Mouse (Mus musculus): ENCODE data around the gene Acin1. TPM values are rescaled to one million over a fixed set of nuclear protein-coding genes. Genes with fewer than 3 reads are reported as not detected.

Acin1 gene
- polyA plus RNA-seq, 1 experiment from 2014 or later, result 132 TPM

MicroRNAs within 50 kb of the gene (microRNA counts, 519-probe panel; counts per million panel counts)
- not detected for microRNA mmu-miR-686

Small RNAs within 50 kb of the gene (microRNA-seq; reads per million reads assigned to microRNA genes)
- gene Mir686 (ENCODE audit: borderline number of aligned reads) (not detected), gene Mir6948 (ENCODE audit: borderline number of aligned reads) (not detected)

Other genes starting within 250 kb of the Acin1 start
- 48.1 and 49.3 TPM in 2 replicates for gene Lrp10, start 222.8 kb downstream of the Acin1 start, polyA plus RNA-seq (2015; fragmentation: Nextera tagmentation; extraction: Ambion mirVana)
- 3.4 and 3.9 TPM in 2 replicates for gene Rem2, start 210.8 kb downstream of the Acin1 start, polyA plus RNA-seq (2015; fragmentation: Nextera tagmentation; extraction: Ambion mirVana)
- 71.2 and 74.9 TPM in 2 replicates for gene Prmt5, start 169.4 kb downstream of the Acin1 start, polyA plus RNA-seq (2015; fragmentation: Nextera tagmentation; extraction: Ambion mirVana)
- gene Haus4, start 132.3 kb downstream of the Acin1 start, polyA plus RNA-seq (2015; fragmentation: Nextera tagmentation; extraction: Ambion mirVana), result 49.8 and 52.3 TPM in 2 replicates
- gene Ajuba, start 109.4 kb downstream of the Acin1 start, polyA plus RNA-seq (2015; fragmentation: Nextera tagmentation; extraction: Ambion mirVana), result 49.4 and 60.2 TPM in 2 replicates
- 7.8 and 9.3 TPM in 2 replicates for gene 4931414P19Rik, start 80.9 kb downstream of the Acin1 start, polyA plus RNA-seq (2015; fragmentation: Nextera tagmentation; extraction: Ambion mirVana)
- gene Psmb5, start 68.9 kb downstream of the Acin1 start, polyA plus RNA-seq (2015; fragmentation: Nextera tagmentation; extraction: Ambion mirVana), result 364 and 368 TPM in 2 replicates
- gene Psmb11, start 65.5 kb downstream of the Acin1 start, polyA plus RNA-seq (2015; fragmentation: Nextera tagmentation; extraction: Ambion mirVana), result 0.16 TPM in 1 of 2 replicates, not detected in the other
- gene Gm17606, start 46.0 kb downstream of the Acin1 start, polyA plus RNA-seq (2015; fragmentation: Nextera tagmentation; extraction: Ambion mirVana), result not detected in 2 replicates
- gene Cdh24, start 45.6 kb downstream of the Acin1 start, polyA plus RNA-seq (2015; fragmentation: Nextera tagmentation; extraction: Ambion mirVana), result 4.5 and 4.8 TPM in 2 replicates
- gene 1700123O20Rik, start 715 bp downstream of the Acin1 start, polyA plus RNA-seq (2015; fragmentation: Nextera tagmentation; extraction: Ambion mirVana), result 74.2 and 75.5 TPM in 2 replicates
- 0.23 and 0.28 TPM in 2 replicates for gene Gm29776, start 11.9 kb upstream of the Acin1 start, polyA plus RNA-seq (2015; fragmentation: Nextera tagmentation; extraction: Ambion mirVana)
- not detected in 2 replicates for gene Cebpe, start 25.2 kb upstream of the Acin1 start, polyA plus RNA-seq (2015; fragmentation: Nextera tagmentation; extraction: Ambion mirVana)
- gene Slc7a8, start 95.0 kb upstream of the Acin1 start, polyA plus RNA-seq (2015; fragmentation: Nextera tagmentation; extraction: Ambion mirVana), result 6.5 and 6.8 TPM in 2 replicates
- not detected in 2 replicates for gene Rnf212b, start 127.2 kb upstream of the Acin1 start, polyA plus RNA-seq (2015; fragmentation: Nextera tagmentation; extraction: Ambion mirVana)
- gene Homez, start 184.0 kb upstream of the Acin1 start, polyA plus RNA-seq (2015; fragmentation: Nextera tagmentation; extraction: Ambion mirVana), result 9.7 and 10.1 TPM in 2 replicates
- 0.83 and 1.2 TPM in 2 replicates for gene Ppp1r3e, start 190.6 kb upstream of the Acin1 start, polyA plus RNA-seq (2015; fragmentation: Nextera tagmentation; extraction: Ambion mirVana)
- 4.1 and 5.0 TPM in 2 replicates for gene Bcl2l2, start 196.4 kb upstream of the Acin1 start, polyA plus RNA-seq (2015; fragmentation: Nextera tagmentation; extraction: Ambion mirVana)
- not detected in 2 replicates for gene Gm20521, start 196.5 kb upstream of the Acin1 start, polyA plus RNA-seq (2015; fragmentation: Nextera tagmentation; extraction: Ambion mirVana)
- gene Pabpn1, start 205.6 kb upstream of the Acin1 start, polyA plus RNA-seq (2015; fragmentation: Nextera tagmentation; extraction: Ambion mirVana), result 124 and 125 TPM in 2 replicates
- 81.7 and 93.6 TPM in 2 replicates for gene Slc22a17, start 226.2 kb upstream of the Acin1 start, polyA plus RNA-seq (2015; fragmentation: Nextera tagmentation; extraction: Ambion mirVana)
- gene Efs, start 239.2 kb upstream of the Acin1 start, polyA plus RNA-seq (2015; fragmentation: Nextera tagmentation; extraction: Ambion mirVana), result 59.7 and 63.4 TPM in 2 replicates
- 0.47 TPM in 1 of 2 replicates, not detected in the other for gene Il25, start 245.8 kb upstream of the Acin1 start, polyA plus RNA-seq (2015; fragmentation: Nextera tagmentation; extraction: Ambion mirVana)
- gene Cmtm5, start 249.3 kb upstream of the Acin1 start, polyA plus RNA-seq (2015; fragmentation: Nextera tagmentation; extraction: Ambion mirVana), result 8.9 and 9.4 TPM in 2 replicates

Measured in embryonic facial prominence, embryonic 15.5 days (tissue).